Mouse (Mus musculus): Measurements from ENCODE around the gene Runx3. TPM values are rescaled to one million over a fixed set of nuclear protein-coding genes. Genes with fewer than 3 reads are reported as not detected.
A peak's percentile ranks its signal among the peaks of the same experiment; 100 is the strongest.

Runx3 gene
- polyA plus RNA-seq (2015; fragmentation: Nextera tagmentation; extraction: Ambion mirVana), result 0.13 and 0.25 TPM in 2 replicates

DNA sequence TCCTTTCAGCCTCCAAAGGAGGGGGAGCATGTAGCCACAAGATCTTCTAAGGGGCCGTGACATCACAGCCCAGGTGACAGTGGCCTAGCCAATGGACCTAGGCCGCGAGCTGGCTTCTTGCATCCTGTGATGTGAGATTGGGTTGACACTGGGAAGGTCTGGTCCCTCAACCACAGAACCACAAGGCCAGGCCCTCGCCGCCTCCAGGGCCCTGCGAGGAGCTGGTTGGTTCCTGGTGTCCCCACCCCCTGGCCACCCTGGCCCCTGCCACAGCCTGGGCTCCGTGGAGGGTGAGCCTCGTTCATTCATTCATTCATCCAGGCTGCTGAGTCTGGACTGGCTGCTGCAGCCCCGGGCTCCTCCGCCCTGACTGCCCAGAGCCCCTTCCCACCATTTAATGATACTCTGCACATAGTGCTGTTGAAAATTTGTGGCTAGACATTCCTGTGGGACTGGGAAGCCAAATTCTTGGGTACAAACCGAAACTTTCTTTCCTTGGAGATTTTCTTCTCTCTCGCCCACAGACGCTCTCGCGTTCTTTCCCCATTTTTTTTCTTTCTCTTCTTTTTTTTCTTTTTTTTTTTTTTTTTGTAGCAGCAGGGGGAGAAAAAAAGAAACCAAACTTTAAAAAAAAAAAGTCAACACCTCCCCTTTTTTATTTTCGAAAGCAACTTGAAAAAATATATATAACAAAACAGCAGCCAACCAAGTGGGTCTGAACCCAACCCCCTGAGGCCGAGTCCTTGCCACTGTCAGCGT lies at the start of gene Runx3:
Gene Runx3 (plus strand): TSS at position 311 of the 759 bp plus-strand sequence.
- H3K4me3 ChIP-seq (ENCODE audit: low read depth, low read length), result no peak within 1 kb of the TSS

DNA sequence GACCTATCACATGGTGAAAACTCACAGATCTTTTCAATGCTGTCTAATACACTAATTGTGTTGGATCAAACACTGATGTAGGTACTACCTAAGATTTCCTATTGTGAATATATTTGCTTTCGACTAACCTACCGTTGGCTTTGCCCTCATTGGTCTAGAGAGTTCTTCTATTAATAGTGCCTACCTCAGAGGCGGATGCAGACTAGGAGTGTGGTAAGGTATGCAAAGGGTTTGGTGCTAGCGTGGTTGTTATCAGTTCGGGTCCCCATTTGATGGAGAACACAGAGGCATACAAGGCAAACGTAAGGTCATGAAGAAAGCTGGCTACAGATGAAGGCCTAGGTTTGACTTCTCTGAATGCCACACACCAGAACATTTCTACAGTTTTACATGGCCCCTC lies 47.8 kb upstream of the Runx3 start:
- Histone ChIP-seq H3K27ac (replicated peaks) (no peak overlapping the region), H3K4me2 (replicated peaks; ENCODE audit: low read depth) (no peak overlapping the region), H3K36me3 (ENCODE audit: control insufficient read depth, insufficient read depth, low read length) (no peaks in the 10 kb centered on the region), H3K4me1 (replicated peaks; ENCODE audit: control insufficient read depth, insufficient read depth) (no peaks in the 10 kb centered on the region), H3K27me3 (ENCODE audit: control insufficient read depth, insufficient read depth, low read length) (no peaks in the 10 kb centered on the region), H3K9ac (ENCODE audit: low read length) (no peak overlapping the region), H3K9me3 (ENCODE audit: control insufficient read depth, low read length) (no peaks in the 10 kb centered on the region), H3K4me3 (ENCODE audit: low read depth, low read length) (no peak overlapping the region)
- ATAC-seq (ENCODE audit: low FRiP score, low TSS enrichment) (no peak), DNase-seq (ENCODE audit: low spot score) (no peak)
- WGBS, result 77% methylated on average over 6 of the region's 6 CpGs
- no peak for TF ChIP-seq EP300 (optimal IDR thresholded peaks at IDR 0.05)
- no peak for TF ChIP-seq CTCF (IDR thresholded peaks at IDR 0.05; ENCODE audit: low read depth)

More for the DNA sequence above, at the start of gene Runx3:
- no peaks in the 10 kb centered on the region for H3K9me3 ChIP-seq (ENCODE audit: control insufficient read depth, low read length)
- WGBS, result 83% methylated on average over 18 of the region's 18 CpGs
- no peaks in the 10 kb centered on the region for H3K27me3 ChIP-seq (ENCODE audit: control insufficient read depth, insufficient read depth, low read length)
- H3K4me1 ChIP-seq (replicated peaks; ENCODE audit: control insufficient read depth, insufficient read depth), result no peaks in the 10 kb centered on the region
- no peak for DNase-seq (ENCODE audit: low spot score)
- TF ChIP-seq EP300 (optimal IDR thresholded peaks at IDR 0.05), result no peak
- TF ChIP-seq CTCF (IDR thresholded peaks at IDR 0.05; ENCODE audit: low read depth), result no peak
- H3K27ac ChIP-seq (replicated peaks), result no peak within 1 kb of the TSS
- no peaks in the 10 kb centered on the region for H3K36me3 ChIP-seq (ENCODE audit: control insufficient read depth, insufficient read depth, low read length)
- no peak within 1 kb of the TSS for H3K9ac ChIP-seq (ENCODE audit: low read length)
- ATAC-seq (ENCODE audit: low FRiP score, low TSS enrichment), result no peak
- no peak within 1 kb of the TSS for H3K4me2 ChIP-seq (replicated peaks; ENCODE audit: low read depth)

DNA sequence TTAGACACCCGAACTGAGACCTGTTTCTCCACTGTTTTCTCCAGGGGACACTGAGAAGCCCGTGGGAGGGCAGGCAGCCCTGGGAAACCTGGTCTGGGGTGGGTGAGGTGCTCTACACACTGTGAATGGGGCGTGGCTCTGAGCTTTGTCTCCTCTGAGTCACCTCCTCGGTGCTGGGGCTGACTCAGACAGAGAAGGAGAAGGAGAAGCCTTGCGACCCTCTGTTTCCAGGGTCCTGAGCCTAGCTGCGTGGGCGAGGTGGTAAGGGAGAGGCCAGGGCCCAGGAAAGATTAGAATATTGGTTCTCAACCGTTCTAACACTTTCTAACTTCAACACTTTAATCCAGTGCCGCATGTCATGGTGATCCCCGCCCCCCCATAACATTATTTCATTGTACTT lies 46.9 kb upstream of the Runx3 start:
- TF ChIP-seq CTCF (IDR thresholded peaks at IDR 0.05; ENCODE audit: low read depth) (no peak), EP300 (optimal IDR thresholded peaks at IDR 0.05) (no peak)
- Histone ChIP-seq H3K27ac (replicated peaks) (no peak overlapping the region), H3K27me3 (ENCODE audit: control insufficient read depth, insufficient read depth, low read length) (no peaks in the 10 kb centered on the region), H3K9ac (ENCODE audit: low read length) (no peak overlapping the region), H3K9me3 (ENCODE audit: control insufficient read depth, low read length) (no peaks in the 10 kb centered on the region), H3K4me3 (ENCODE audit: low read depth, low read length) (no peak overlapping the region), H3K4me2 (replicated peaks; ENCODE audit: low read depth) (no peak overlapping the region), H3K36me3 (ENCODE audit: control insufficient read depth, insufficient read depth, low read length) (no peaks in the 10 kb centered on the region), H3K4me1 (replicated peaks; ENCODE audit: control insufficient read depth, insufficient read depth) (no peaks in the 10 kb centered on the region)
- DNase-seq (ENCODE audit: low spot score) (peak; percentile 54), ATAC-seq (ENCODE audit: low FRiP score, low TSS enrichment) (peak; percentile 72)
- WGBS, result 50% methylated on average over 10 of the region's 10 CpGs

DNA sequence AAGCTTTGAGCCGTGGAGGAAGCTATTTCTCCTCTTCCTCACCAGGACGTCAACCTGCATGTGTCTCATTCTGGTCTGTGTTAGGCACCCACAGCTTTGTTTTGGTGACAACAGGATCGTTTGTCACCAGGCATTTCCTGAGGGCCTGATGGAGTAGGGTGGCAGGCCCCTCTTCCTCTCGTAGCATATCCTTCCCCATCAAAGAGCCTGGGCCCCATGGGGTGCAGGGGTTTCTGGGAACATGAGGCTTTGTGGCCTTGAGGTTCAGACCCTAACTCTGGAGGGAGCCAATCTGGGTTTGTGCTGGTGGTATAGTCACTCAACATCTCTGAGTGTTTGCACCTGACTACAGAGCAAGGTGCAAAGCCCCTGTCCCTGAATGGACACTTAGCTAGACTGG lies 45.8 kb upstream of the Runx3 start:
- H3K36me3 ChIP-seq (ENCODE audit: control insufficient read depth, insufficient read depth, low read length), result no peaks in the 10 kb centered on the region
- DNase-seq (ENCODE audit: low spot score), result no peak
- no peaks in the 10 kb centered on the region for H3K27me3 ChIP-seq (ENCODE audit: control insufficient read depth, insufficient read depth, low read length)
- H3K4me1 ChIP-seq (replicated peaks; ENCODE audit: control insufficient read depth, insufficient read depth), result no peaks in the 10 kb centered on the region
- no peak overlapping the region for H3K4me3 ChIP-seq (ENCODE audit: low read depth, low read length)
- no peaks in the 10 kb centered on the region for H3K9me3 ChIP-seq (ENCODE audit: control insufficient read depth, low read length)
- H3K9ac ChIP-seq (ENCODE audit: low read length), result no peak overlapping the region
- WGBS, result 66% methylated on average over 4 of the region's 4 CpGs
- TF ChIP-seq CTCF (IDR thresholded peaks at IDR 0.05; ENCODE audit: low read depth) (no peak), EP300 (optimal IDR thresholded peaks at IDR 0.05) (no peak)
- no peak overlapping the region for H3K27ac ChIP-seq (replicated peaks)
- no peak overlapping the region for H3K4me2 ChIP-seq (replicated peaks; ENCODE audit: low read depth)
- ATAC-seq (ENCODE audit: low FRiP score, low TSS enrichment), result no peak

DNA sequence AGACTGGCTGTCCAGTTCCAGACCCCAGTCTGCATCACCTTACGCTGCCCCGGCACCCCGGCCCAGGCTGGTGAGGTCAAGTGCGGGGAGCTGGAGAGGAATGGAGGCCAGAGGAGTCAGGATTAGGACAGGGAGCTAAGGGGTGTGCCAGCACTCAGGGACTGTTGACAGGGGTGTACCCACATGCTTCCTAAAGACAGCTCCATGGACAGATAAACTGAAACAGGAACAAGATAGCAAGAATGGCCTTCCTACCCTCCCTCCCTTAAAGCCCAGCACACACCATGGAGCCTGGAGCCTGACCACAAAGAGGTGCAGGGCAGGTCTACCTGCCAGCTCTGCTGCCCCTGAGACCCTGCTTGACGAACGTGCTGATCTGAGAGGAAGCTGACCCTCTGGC lies 45.1 kb upstream of the Runx3 start:
- H3K27me3 ChIP-seq (ENCODE audit: control insufficient read depth, insufficient read depth, low read length), result no peaks in the 10 kb centered on the region
- H3K4me1 ChIP-seq (replicated peaks; ENCODE audit: control insufficient read depth, insufficient read depth), result no peaks in the 10 kb centered on the region
- no peak for TF ChIP-seq EP300 (optimal IDR thresholded peaks at IDR 0.05)
- no peak for TF ChIP-seq CTCF (IDR thresholded peaks at IDR 0.05; ENCODE audit: low read depth)
- 81% methylated on average over 6 of the region's 6 CpGs for WGBS
- H3K9ac ChIP-seq (ENCODE audit: low read length), result no peak overlapping the region
- ATAC-seq (ENCODE audit: low FRiP score, low TSS enrichment) (no peak), DNase-seq (ENCODE audit: low spot score) (no peak)
- H3K36me3 ChIP-seq (ENCODE audit: control insufficient read depth, insufficient read depth, low read length), result no peaks in the 10 kb centered on the region
- no peak overlapping the region for H3K27ac ChIP-seq (replicated peaks)
- no peak overlapping the region for H3K4me3 ChIP-seq (ENCODE audit: low read depth, low read length)
- no peaks in the 10 kb centered on the region for H3K9me3 ChIP-seq (ENCODE audit: control insufficient read depth, low read length)
- no peak overlapping the region for H3K4me2 ChIP-seq (replicated peaks; ENCODE audit: low read depth)

DNA sequence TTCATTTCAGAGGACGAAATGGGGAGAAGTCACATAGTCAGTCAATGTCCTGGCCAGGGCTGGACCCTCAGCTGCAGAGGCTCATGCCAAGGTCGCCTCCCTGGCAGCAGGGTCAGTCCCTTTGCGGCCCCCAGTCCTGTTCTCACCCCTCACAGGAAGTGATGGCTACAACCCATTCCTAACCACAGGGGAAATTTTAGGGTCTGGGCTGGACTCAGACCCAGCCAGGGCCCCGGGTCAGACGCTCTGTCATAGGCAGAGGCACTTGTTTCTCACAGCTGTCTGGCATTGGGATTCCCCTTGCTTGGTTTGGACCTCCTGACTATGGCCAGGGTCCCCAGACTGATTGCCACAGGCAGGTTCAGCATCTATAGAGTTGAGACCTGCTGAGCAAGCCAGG lies 43.8 kb upstream of the Runx3 start:
- DNase-seq (ENCODE audit: low spot score) (no peak), ATAC-seq (ENCODE audit: low FRiP score, low TSS enrichment) (no peak)
- WGBS, result 88% methylated on average over 5 of the region's 5 CpGs
- TF ChIP-seq EP300 (optimal IDR thresholded peaks at IDR 0.05), result no peak
- TF ChIP-seq CTCF (IDR thresholded peaks at IDR 0.05; ENCODE audit: low read depth), result no peak
- H3K27ac ChIP-seq (replicated peaks), result no peak overlapping the region
- no peaks in the 10 kb centered on the region for H3K27me3 ChIP-seq (ENCODE audit: control insufficient read depth, insufficient read depth, low read length)
- H3K4me2 ChIP-seq (replicated peaks; ENCODE audit: low read depth), result no peak overlapping the region
- H3K4me3 ChIP-seq (ENCODE audit: low read depth, low read length), result no peak overlapping the region
- H3K9ac ChIP-seq (ENCODE audit: low read length), result no peak overlapping the region
- H3K9me3 ChIP-seq (ENCODE audit: control insufficient read depth, low read length), result no peaks in the 10 kb centered on the region
- H3K4me1 ChIP-seq (replicated peaks; ENCODE audit: control insufficient read depth, insufficient read depth), result no peaks in the 10 kb centered on the region
- no peaks in the 10 kb centered on the region for H3K36me3 ChIP-seq (ENCODE audit: control insufficient read depth, insufficient read depth, low read length)

Measured in stomach, postnatal 0 days (tissue).